Mouse (Mus musculus) CH12.LX (cell line): ENCODE results near the gene Gcm1. TPM values are rescaled to one million over a fixed set of nuclear protein-coding genes. Genes with fewer than 3 reads are reported as not detected.
"Not testable (repeated sequence)": the region's sequence is repeated elsewhere in the genome, so short reads cannot be mapped to it uniquely, and the experiment has no call there.

Source experiments
- DNase-seq: peaks from one replicate; pipeline ENCODE4 v3.0.0-alpha.2; 2013; ENCODE audit errors: extremely low read depth
- H3K27ac ChIP-seq: 2 replicates; pipeline ENCODE4 v1.5.1; 2012; ENCODE audit warnings: low read depth, mild to moderate bottlenecking, control low read depth, moderate library complexity; ENCODE audit not compliant: insufficient read depth
- H3K27me3 ChIP-seq: replicated peaks from 2 replicates; pipeline ENCODE3; 2012; ENCODE audit warnings: inconsistent platforms
- H3K36me3 ChIP-seq, 2 experiments: replicated peaks in 1 of 2; 2 replicates each; pipeline versions ENCODE3 to v1.6.1; 2012; ENCODE audit warnings: inconsistent platforms in 1 of 2, low read length in 1 of 2, mild to moderate bottlenecking in 1 of 2, mixed read lengths in 1 of 2, moderate library complexity in 1 of 2; ENCODE audit not compliant: control insufficient read depth in 1 of 2, insufficient read depth in 1 of 2
- H3K4me1 ChIP-seq, 2 experiments: 2 replicates each; pipeline ENCODE4 v1.6.1; 2012; ENCODE audit warnings: inconsistent platforms in 1 of 2, moderate library complexity in 1 of 2; ENCODE audit not compliant: insufficient read depth in 2 of 2, control insufficient read depth in 1 of 2
- H3K4me2 ChIP-seq: 2 replicates; pipeline ENCODE4 v1.6.1; 2012; ENCODE audit warnings: low read depth, mild to moderate bottlenecking, control low read depth; ENCODE audit not compliant: poor library complexity, insufficient read depth, severe bottlenecking
- H3K4me3 ChIP-seq, 3 experiments: fragments of 150-350 bp in 1 of 3; sonication (generic) in 1 of 3; replicated peaks in 1 of 3; 2 replicates each; pipeline versions ENCODE3 to v1.5.1; 2011 to 2012; ENCODE audit warnings: low read depth in 2 of 3, low read length in 2 of 3, mild to moderate bottlenecking in 2 of 3, moderate library complexity in 2 of 3, control low read depth in 1 of 3, improper control_type of control experiment in 1 of 3, inconsistent platforms in 1 of 3, mixed read lengths in 1 of 3; ENCODE audit not compliant: poor library complexity in 1 of 3
- H3K79me2 ChIP-seq: replicated peaks from 2 replicates; pipeline ENCODE4 v1.6.1; 2012; ENCODE audit warnings: mild to moderate bottlenecking, moderate library complexity; ENCODE audit not compliant: control insufficient read depth, poor library complexity, insufficient read depth, severe bottlenecking; ENCODE audit errors: extremely low read depth
- H3K9ac ChIP-seq: 2 replicates; pipeline ENCODE4 v1.6.1; 2012; ENCODE audit warnings: low read depth, mild to moderate bottlenecking, control low read depth, moderate library complexity; ENCODE audit not compliant: insufficient read depth
- H3K9me3 ChIP-seq: replicated peaks from 2 replicates; pipeline ENCODE3; 2012; ENCODE audit warnings: low read length, inconsistent platforms, mixed read lengths
- BHLHE40 ChIP-seq: IDR thresholded peaks from 2 replicates; pipeline ENCODE4 v1.6.1; 2011; ENCODE audit warnings: mild to moderate bottlenecking, low read depth, low read length, improper control_type of control experiment
- CHD1 ChIP-seq: IDR thresholded peaks from 2 replicates; pipeline ENCODE4 v1.6.1; 2012; ENCODE audit warnings: low read depth, low read length, improper control_type of control experiment, inconsistent platforms
- CTCF ChIP-seq, 2 experiments: IDR thresholded peaks in 1 of 2; conservative IDR thresholded peaks in 1 of 2; 2 replicates each; pipeline ENCODE4 v1.5.1; 2011 to 2012; ENCODE audit warnings: low read depth in 2 of 2, low read length in 2 of 2, improper control_type of control experiment in 1 of 2, inconsistent platforms in 1 of 2, mild to moderate bottlenecking in 1 of 2, moderate library complexity in 1 of 2
- ELF1 ChIP-seq: IDR thresholded peaks from 2 replicates; pipeline ENCODE4 v1.6.1; 2014; ENCODE audit warnings: low read depth, mild to moderate bottlenecking, inconsistent platforms, low read length, improper control_type of control experiment
- EP300 ChIP-seq: IDR thresholded peaks from 2 replicates; pipeline ENCODE4 v1.6.1; 2011; ENCODE audit warnings: low read length, improper control_type of control experiment
- ETS1 ChIP-seq: conservative IDR thresholded peaks from 2 replicates; pipeline ENCODE4 v1.6.1; 2012; ENCODE audit warnings: low read depth, mild to moderate bottlenecking, inconsistent platforms, low read length, improper control_type of control experiment, moderate library complexity
- GABPA ChIP-seq: IDR thresholded peaks from 2 replicates; pipeline ENCODE4 v1.6.1; 2012; ENCODE audit warnings: low read depth, low read length, improper control_type of control experiment, inconsistent platforms; ENCODE audit not compliant: insufficient replicate concordance
- HCFC1 ChIP-seq: IDR thresholded peaks from 2 replicates; pipeline ENCODE4 v1.6.1; 2012; ENCODE audit warnings: low read depth, mild to moderate bottlenecking, inconsistent platforms, low read length, improper control_type of control experiment
- IRF4 ChIP-seq: IDR thresholded peaks from 2 replicates; pipeline ENCODE4 v1.6.1; 2014; ENCODE audit warnings: low read depth, mild to moderate bottlenecking, inconsistent platforms, low read length, improper control_type of control experiment
- JUN ChIP-seq: IDR thresholded peaks from 2 replicates; pipeline ENCODE4 v1.6.1; 2011; ENCODE audit warnings: low read depth, mild to moderate bottlenecking, low read length, improper control_type of control experiment, moderate library complexity; ENCODE audit not compliant: insufficient read depth
- MAX ChIP-seq: IDR thresholded peaks from 2 replicates; pipeline ENCODE4 v1.6.1; 2011; ENCODE audit warnings: low read length, improper control_type of control experiment
- MEF2A ChIP-seq: IDR thresholded peaks from 2 replicates; pipeline ENCODE4 v1.6.1; 2014; ENCODE audit warnings: low read depth, mild to moderate bottlenecking, inconsistent platforms, low read length, improper control_type of control experiment, borderline replicate concordance
- MXI1 ChIP-seq: IDR thresholded peaks from 2 replicates; pipeline ENCODE4 v1.6.1; 2011; ENCODE audit warnings: mild to moderate bottlenecking, low read depth, low read length, improper control_type of control experiment
- RAD21 ChIP-seq: IDR thresholded peaks from 2 replicates; pipeline ENCODE4 v1.6.1; 2011; ENCODE audit warnings: low read depth, mild to moderate bottlenecking, low read length, improper control_type of control experiment, moderate library complexity
- RCOR1 ChIP-seq: conservative IDR thresholded peaks from 2 replicates; pipeline ENCODE4 v1.6.1; 2012; ENCODE audit warnings: low read depth, mild to moderate bottlenecking, inconsistent platforms, low read length, improper control_type of control experiment
- TBP ChIP-seq: conservative IDR thresholded peaks from 2 replicates; pipeline ENCODE4 v1.6.1; 2011; ENCODE audit warnings: low read depth, low read length, improper control_type of control experiment
- ZKSCAN1 ChIP-seq: IDR thresholded peaks from 2 replicates; pipeline ENCODE4 v1.6.1; 2012; ENCODE audit warnings: low read depth, inconsistent platforms, low read length, improper control_type of control experiment, borderline replicate concordance
- ZMIZ1 ChIP-seq: IDR thresholded peaks from 2 replicates; pipeline ENCODE4 v1.6.1; 2012; ENCODE audit warnings: low read depth, mild to moderate bottlenecking, inconsistent platforms, low read length, improper control_type of control experiment
- ZNF384 ChIP-seq: IDR thresholded peaks from 2 replicates; pipeline ENCODE4 v1.6.1; 2012; ENCODE audit warnings: low read depth, low read length, improper control_type of control experiment, inconsistent platforms
- dilution Hi-C: fragments of 300-500 bp; cut with MboI; formaldehyde crosslinking; loops from 2 replicates; pipeline ENCODE4 v1.14.3; 2020; ENCODE audit warnings: low sequenced_read_pairs; ENCODE audit not compliant: extremely low pct_unique_long_range_greater_than_20kb, extremely low pct_ligation_motif_present
- in situ Hi-C: fragments of 300-500 bp; cut with MboI; formaldehyde crosslinking; loops from 3 replicates; pipeline ENCODE4 v1.14.3; 2019; ENCODE audit warnings: low sequenced_read_pairs, low pct_ligation_motif_present, low pct_unique_long_range_greater_than_20kb, mixed read lengths
- polyA plus RNA-seq: library from polyadenylated mRNA; unstranded; fragments of >175 nt; gene quantifications from 2 replicates; pipeline ENCODE4 v1.2.1, GENCODE M21; 2012; ENCODE audit warnings: low read depth; ENCODE audit not compliant: insufficient read length
- total RNA-seq, 2 experiments: library from RNA; depleted of rRNA; stranded (reverse); fragments of 300-350 nt in 1 of 2; fragments of >200 nt in 1 of 2; gene quantifications; 2 replicates each; pipeline ENCODE4 v1.2.3; 2012 to 2014

Gene Gcm1
- total and polyA plus RNA-seq, 3 experiments, result not detected

DNA sequence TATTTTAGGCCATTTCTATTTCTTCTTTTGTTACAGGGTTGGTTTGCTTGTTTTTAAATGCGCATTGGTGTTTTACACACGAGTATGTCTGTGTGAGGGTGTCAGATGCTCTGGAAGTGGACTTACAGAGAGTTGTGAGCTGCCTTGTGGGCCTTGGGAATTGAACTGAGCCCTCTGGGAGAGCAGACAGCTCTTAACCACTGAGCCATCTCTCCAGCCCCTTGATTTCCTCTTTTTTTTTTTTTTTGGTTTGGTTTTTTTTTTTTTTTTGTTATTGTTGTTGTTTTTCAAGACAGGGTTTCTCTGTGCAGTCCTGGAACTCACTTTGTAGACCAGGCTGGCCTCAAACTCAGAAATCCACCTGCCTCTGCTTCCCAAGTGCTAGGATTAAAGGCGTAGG lies 21.6 kb downstream of the Gcm1 start:
- dilution Hi-C loops, H3K9ac ChIP-seq, H3K36me3 ChIP-seq, H3K9me3 ChIP-seq, in situ Hi-C loops, H3K27ac ChIP-seq, H3K4me3 ChIP-seq, H3K4me2 ChIP-seq, H3K27me3 ChIP-seq, H3K79me2 ChIP-seq, DNase-seq: not testable (repeated sequence)
- peaks cover 0 to 18% of the 10 kb centered on the region in 2 experiments; a peak in 2 of 4 replicates for H3K4me1 ChIP-seq
- peak; percentile 63 for TF ChIP-seq ZNF384

DNA sequence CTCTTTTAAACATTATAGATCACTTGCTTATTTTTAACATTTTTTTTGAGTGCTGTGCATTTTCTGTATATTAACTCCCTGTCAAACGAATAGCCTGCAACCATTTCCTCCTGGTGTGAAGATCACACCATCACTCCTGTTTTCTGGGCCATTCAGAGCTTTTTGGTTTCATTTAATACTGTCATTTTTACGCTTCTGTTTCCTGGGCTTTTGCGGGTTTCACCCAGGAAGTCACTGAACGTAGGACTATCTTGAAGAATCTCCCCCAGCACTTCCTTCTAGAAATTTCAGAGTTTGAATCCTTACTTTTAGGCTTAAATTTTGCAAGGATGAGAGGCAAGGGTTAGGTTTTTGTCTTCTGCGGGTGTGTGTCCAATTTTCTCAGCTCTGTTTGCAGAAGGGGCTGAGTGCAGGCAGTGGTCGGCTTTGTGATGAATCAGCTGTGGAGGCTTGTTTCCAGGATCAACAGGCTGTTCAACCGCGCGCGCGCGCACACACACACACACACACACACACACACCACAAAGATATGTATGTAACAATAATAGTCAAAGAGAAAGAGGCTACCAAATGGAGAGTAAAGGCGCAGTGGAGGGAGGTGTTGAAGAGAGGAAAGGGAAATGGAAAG lies 22.1 kb downstream of the Gcm1 start:
- Histone ChIP-seq H3K4me3 (no peak overlapping the region), H3K79me2 (no peaks in the 10 kb centered on the region), H3K27me3 (no peaks in the 10 kb centered on the region), H3K27ac (no peak overlapping the region), H3K36me3 (no peaks in the 10 kb centered on the region), H3K9ac (no peak overlapping the region), H3K9me3 (no peaks in the 10 kb centered on the region), H3K4me2 (no peak overlapping the region), H3K4me1 (peaks cover 0 to 18% of the 10 kb centered on the region in 2 experiments; a peak in 2 of 4 replicates)
- DNase-seq, result no peak
- TF ChIP-seq MAX (no peak), ETS1 (no peak), MEF2A (no peak), ELF1 (no peak), IRF4 (no peak), RCOR1 (no peak), JUN (no peak), HCFC1 (no peak), EP300 (no peak), BHLHE40 (no peak), ZKSCAN1 (no peak), CTCF (conservative IDR thresholded peaks at IDR 0.05 in 1 of 2, IDR thresholded peaks at IDR 0.05 in 1 of 2; ENCODE audit: low read depth in 2 of 2, low read length in 2 of 2) (no peak), RAD21 (no peak), GABPA (no peak), TBP (no peak), CHD1 (no peak), ZMIZ1 (no peak), MXI1 (no peak)
- in situ Hi-C loops (no loop called here), dilution Hi-C loops (no loop called here)
